Mouse (Mus musculus) spleen, adult 2 months (tissue): ENCODE measurements around the gene Mylk. TPM values are rescaled to one million over a fixed set of nuclear protein-coding genes. Genes with fewer than 3 reads are reported as not detected.
A peak's percentile ranks its signal among the peaks of the same experiment; 100 is the strongest.

Source experiments
- DNase-seq, 2 experiments: peaks; one replicate each; pipeline versions ENCODE4 v3.0.0 to v3.0.0-alpha.2; 2012 to 2021; ENCODE audit warnings: low spot score in 2 of 2, low read depth in 1 of 2
- H3K27ac ChIP-seq: fragments of 200-500 bp; 2 replicates; pipeline ENCODE4 v1.5.1; 2012; ENCODE audit warnings: low read length, inconsistent platforms; ENCODE audit not compliant: insufficient read depth
- H3K27me3 ChIP-seq: fragments of 200-500 bp; 2 replicates; pipeline ENCODE4 v1.6.1; 2012; ENCODE audit warnings: mild to moderate bottlenecking, moderate library complexity, low read length, inconsistent platforms; ENCODE audit not compliant: control insufficient read depth, insufficient read depth
- H3K36me3 ChIP-seq: fragments of 200-500 bp; 2 replicates; pipeline ENCODE4 v1.6.1; 2012; ENCODE audit warnings: mild to moderate bottlenecking, low read length, inconsistent platforms; ENCODE audit not compliant: control insufficient read depth, insufficient read depth
- H3K4me1 ChIP-seq: fragments of 200-500 bp; 2 replicates; pipeline ENCODE4 v1.6.1; 2011; ENCODE audit warnings: inconsistent platforms; ENCODE audit not compliant: control insufficient read depth, insufficient read depth, insufficient read length
- H3K4me3 ChIP-seq: fragments of 200-500 bp; 2 replicates; pipeline ENCODE4 v1.5.1; 2011; ENCODE audit warnings: mild to moderate bottlenecking, inconsistent platforms; ENCODE audit not compliant: insufficient read depth, insufficient read length; ENCODE audit errors: extremely low read depth
- CTCF ChIP-seq: fragments of 200-500 bp; IDR thresholded peaks from 2 replicates; pipeline ENCODE4 v1.5.1; 2011; ENCODE audit warnings: mild to moderate bottlenecking, inconsistent platforms; ENCODE audit not compliant: insufficient read depth, insufficient read length, insufficient replicate concordance; ENCODE audit errors: extremely low read depth
- POLR2A ChIP-seq: fragments of 200-500 bp; IDR thresholded peaks from 2 replicates; pipeline ENCODE4 v1.6.1; 2011; ENCODE audit warnings: low read depth, low read length, inconsistent platforms
- WGBS: fragments of 180-500 bp; shearing (Covaris S2); methylation state at CpG from one replicate; pipeline ENCODE4 v1.1.7; 2018; 5-methylcytosine and 5-hydroxymethylcytosine counted together
- polyA plus RNA-seq: library from polyadenylated mRNA; depleted of rRNA; stranded (reverse); fragments of >200 nt; gene quantifications from 2 replicates; pipeline ENCODE4 v1.2.3, GENCODE M21; 2012

The Mylk gene
- polyA plus RNA-seq, 1 experiment = 41.9 TPM

GRCm38 (mm10) chr16:34960866-34961582 lies 216.0 kb downstream of the Mylk start:
- DNase-seq = no peak
- H3K27ac ChIP-seq = no peak overlapping the region
- no peak for TF ChIP-seq CTCF
- no peak for TF ChIP-seq POLR2A
- H3K36me3 ChIP-seq = no peaks in the 10 kb centered on the region
- H3K4me1 ChIP-seq = no peaks in the 10 kb centered on the region
- no peak overlapping the region for H3K4me3 ChIP-seq
- WGBS = 62% methylated on average over 9 of the region's 9 CpGs
- H3K27me3 ChIP-seq = no peaks in the 10 kb centered on the region

GRCm38 (mm10) chr16:34962322-34962721 lies 217.3 kb downstream of the Mylk start:
- no peaks in the 10 kb centered on the region for H3K36me3 ChIP-seq
- TF ChIP-seq POLR2A = no peak
- TF ChIP-seq CTCF = no peak

GRCm38 (mm10) chr16:34963008-34963407 lies 218.0 kb downstream of the Mylk start:
- no peak for TF ChIP-seq CTCF
- TF ChIP-seq POLR2A = no peak
- H3K27me3 ChIP-seq = no peaks in the 10 kb centered on the region
- 13% methylated on average over 4 of the region's 4 CpGs for WGBS
- H3K4me3 ChIP-seq = no peak overlapping the region
- no peaks in the 10 kb centered on the region for H3K36me3 ChIP-seq
- H3K27ac ChIP-seq = no peak overlapping the region
- DNase-seq = no peak
- no peaks in the 10 kb centered on the region for H3K4me1 ChIP-seq

More at GRCm38 (mm10) chr16:34962322-34962721, 217.3 kb downstream of the Mylk start:
- H3K27ac ChIP-seq = no peak overlapping the region
- H3K27me3 ChIP-seq = no peaks in the 10 kb centered on the region
- no peak overlapping the region for H3K4me3 ChIP-seq
- WGBS = 72% methylated on average over 4 of the region's 4 CpGs
- H3K4me1 ChIP-seq = no peaks in the 10 kb centered on the region
- no peak for DNase-seq

GRCm38 (mm10) chr16:34966620-34967081 lies 221.6 kb downstream of the Mylk start:
- WGBS = 81% methylated on average over 5 of the region's 5 CpGs
- Histone ChIP-seq H3K4me1 (no peaks in the 10 kb centered on the region), H3K27me3 (no peaks in the 10 kb centered on the region), H3K36me3 (no peaks in the 10 kb centered on the region), H3K4me3 (no peak overlapping the region), H3K27ac (no peak overlapping the region)
- TF ChIP-seq POLR2A (no peak), CTCF (no peak)
- DNase-seq = no peak

GRCm38 (mm10) chr16:34967120-34967800 lies 222.2 kb downstream of the Mylk start:
- DNase-seq = no peak

GRCm38 (mm10) chr16:34968181-34968580 lies 223.2 kb downstream of the Mylk start:
- 89% methylated on average over 5 of the region's 5 CpGs for WGBS
- H3K27ac ChIP-seq = no peak overlapping the region
- no peaks in the 10 kb centered on the region for H3K27me3 ChIP-seq
- H3K36me3 ChIP-seq = no peaks in the 10 kb centered on the region
- no peak for DNase-seq
- H3K4me1 ChIP-seq = no peaks in the 10 kb centered on the region
- H3K4me3 ChIP-seq = no peak overlapping the region
- no peak for TF ChIP-seq POLR2A
- TF ChIP-seq CTCF = no peak

More at GRCm38 (mm10) chr16:34967120-34967800, 222.2 kb downstream of the Mylk start:
- 69% methylated on average over 10 of the region's 10 CpGs for WGBS
- Histone ChIP-seq H3K4me3 (no peak overlapping the region), H3K4me1 (no peaks in the 10 kb centered on the region), H3K36me3 (no peaks in the 10 kb centered on the region), H3K27ac (no peak overlapping the region), H3K27me3 (no peaks in the 10 kb centered on the region)
- peak; percentile 23; the same call in 1 of the 2 replicates for TF ChIP-seq CTCF
- no peak for TF ChIP-seq POLR2A
